Mouse (Mus musculus): Measurements from ENCODE around the gene Ptgfrn. TPM values are rescaled to one million over a fixed set of nuclear protein-coding genes. Genes with fewer than 3 reads are reported as not detected.

The Ptgfrn gene
- polyA plus RNA-seq, 1 experiment, result 62.8 TPM

DNA sequence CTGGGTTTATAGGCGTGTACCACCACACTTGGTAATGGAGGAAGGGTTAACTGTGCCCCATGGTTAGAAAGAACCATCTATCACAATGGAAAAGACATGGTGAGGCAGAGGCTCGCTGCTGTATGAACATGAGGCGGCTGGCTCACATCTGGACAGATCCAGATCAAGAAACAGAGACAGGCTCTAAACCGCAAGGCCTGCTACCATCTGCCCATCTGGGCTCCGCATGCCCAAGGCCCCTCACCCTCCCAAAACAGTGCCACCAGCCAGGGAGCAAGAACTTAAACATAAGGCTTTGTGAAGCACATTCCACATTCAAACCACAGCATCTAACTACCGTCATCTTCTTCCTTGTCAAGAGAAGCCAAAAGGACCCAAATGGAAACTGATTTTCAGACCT lies 22.9 kb upstream of the Ptgfrn start:
- H3K79me2 ChIP-seq (ENCODE audit: control insufficient read depth, insufficient read depth), result no peaks in the 10 kb centered on the region
- H3K36me3 ChIP-seq (ENCODE audit: control insufficient read depth, insufficient read depth), result no peaks in the 10 kb centered on the region
- no peak overlapping the region for H3K4me3 ChIP-seq
- TF ChIP-seq CEBPB (IDR thresholded peaks at IDR 0.05; ENCODE audit: insufficient read depth, poor library complexity, severe bottlenecking) (no peak), USF1 (IDR thresholded peaks at IDR 0.05; ENCODE audit: low read depth) (no peak), TCF12 (IDR thresholded peaks at IDR 0.05; ENCODE audit: insufficient read depth, poor library complexity, severe bottlenecking) (no peak), MYOD1 (IDR thresholded peaks at IDR 0.05; ENCODE audit: control insufficient read depth in 1 of 3, insufficient read length in 2 of 3, low read depth in 2 of 3) (no peak), SRF (IDR thresholded peaks at IDR 0.05; ENCODE audit: control insufficient read depth, insufficient read length, low read depth) (no peak), E2F4 (IDR thresholded peaks at IDR 0.05; ENCODE audit: insufficient read depth) (no peak), POLR2AphosphoS2 (IDR thresholded peaks at IDR 0.05; ENCODE audit: insufficient read length, low read depth) (no peak), POLR2A (IDR thresholded peaks at IDR 0.05; ENCODE audit: insufficient read length, low read depth) (no peak), TCF3 (IDR thresholded peaks at IDR 0.05; ENCODE audit: insufficient read length, low read depth) (no peak), REST (IDR thresholded peaks at IDR 0.05; ENCODE audit: insufficient read depth, insufficient read length) (no peak), MYOG (IDR thresholded peaks at IDR 0.05; ENCODE audit: control insufficient read depth in 1 of 3, insufficient read depth in 1 of 3, insufficient read length in 2 of 3, low read depth in 2 of 3) (no peak)
- no peaks in the 10 kb centered on the region for H3K27me3 ChIP-seq (ENCODE audit: control insufficient read depth, insufficient read depth, insufficient read length)
- no peak overlapping the region for H3K4me2 ChIP-seq (ENCODE audit: low read depth)
- no peak overlapping the region for H3ac ChIP-seq (ENCODE audit: control insufficient read depth, insufficient read length)

DNA sequence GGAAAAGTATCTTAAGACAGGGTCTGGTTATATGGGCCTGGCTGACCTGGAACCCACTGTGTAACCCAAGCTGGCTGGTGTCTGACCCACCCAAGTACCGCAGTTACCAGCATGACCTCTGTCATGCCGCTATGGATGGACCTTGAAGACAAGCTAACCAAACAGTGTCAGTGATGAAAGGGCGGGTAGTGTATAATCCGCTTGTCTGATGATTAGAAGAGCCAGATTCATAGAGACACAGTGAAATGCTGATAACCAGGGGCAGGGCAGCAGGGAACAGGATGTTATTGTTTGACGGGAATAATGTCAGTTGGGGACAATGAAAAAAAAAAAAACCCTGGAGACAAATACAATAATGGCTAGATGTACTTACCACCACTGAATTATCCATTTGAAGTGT lies 21.7 kb upstream of the Ptgfrn start:
- TF ChIP-seq TCF12 (IDR thresholded peaks at IDR 0.05; ENCODE audit: insufficient read depth, poor library complexity, severe bottlenecking), result no peak
- TF ChIP-seq MAX (IDR thresholded peaks at IDR 0.05; ENCODE audit: low read depth), result no peak
- Histone ChIP-seq H3K36me3 (ENCODE audit: control insufficient read depth, insufficient read depth) (no peaks in the 10 kb centered on the region), H3K79me2 (ENCODE audit: control insufficient read depth, insufficient read depth) (no peaks in the 10 kb centered on the region), H3K4me2 (ENCODE audit: low read depth) (no peak overlapping the region), H3ac (ENCODE audit: control insufficient read depth, insufficient read length) (no peak overlapping the region), H3K4me3 (no peak overlapping the region), H3K27me3 (ENCODE audit: control insufficient read depth, insufficient read depth, insufficient read length) (no peaks in the 10 kb centered on the region)

DNA sequence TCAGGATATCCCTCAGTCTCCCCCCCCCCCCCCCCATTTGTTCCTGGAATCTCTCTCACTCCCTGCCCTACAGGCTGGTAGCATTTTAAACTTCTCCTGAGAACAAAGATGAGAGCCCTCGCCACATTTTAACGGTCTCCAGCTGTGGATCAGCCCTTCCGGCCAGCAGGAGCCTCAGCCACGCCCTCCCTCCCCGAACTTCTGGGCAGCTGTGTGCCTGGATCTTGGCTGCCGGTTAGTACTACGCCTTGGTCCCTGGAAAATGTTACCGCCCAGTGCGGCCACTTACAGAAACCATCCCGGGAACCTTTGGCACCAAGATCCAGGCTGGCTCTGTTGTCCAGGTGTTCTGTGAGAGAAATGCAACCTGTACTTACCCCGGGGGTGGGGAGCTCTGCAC lies 20.4 kb upstream of the Ptgfrn start:
- Histone ChIP-seq H3K79me2 (ENCODE audit: control insufficient read depth, insufficient read depth) (no peaks in the 10 kb centered on the region), H3ac (ENCODE audit: control insufficient read depth, insufficient read length) (no peak overlapping the region), H3K4me2 (ENCODE audit: low read depth) (peak overlapping the region; percentile 55), H3K27me3 (ENCODE audit: control insufficient read depth, insufficient read depth, insufficient read length) (no peaks in the 10 kb centered on the region), H3K4me3 (no peak overlapping the region), H3K36me3 (ENCODE audit: control insufficient read depth, insufficient read depth) (no peaks in the 10 kb centered on the region)
- TF ChIP-seq POLR2A (IDR thresholded peaks at IDR 0.05; ENCODE audit: insufficient read length, low read depth), result no peak
- no peak for TF ChIP-seq POLR2AphosphoS2 (IDR thresholded peaks at IDR 0.05; ENCODE audit: insufficient read length, low read depth)
- peak in 2 of 3 experiments; percentile 21 to 47 for TF ChIP-seq MYOD1 (IDR thresholded peaks at IDR 0.05; ENCODE audit: control insufficient read depth in 1 of 3, insufficient read length in 2 of 3, low read depth in 2 of 3)
- no peak for TF ChIP-seq SRF (IDR thresholded peaks at IDR 0.05; ENCODE audit: control insufficient read depth, insufficient read length, low read depth)
- TF ChIP-seq TCF12 (IDR thresholded peaks at IDR 0.05; ENCODE audit: insufficient read depth, poor library complexity, severe bottlenecking), result no peak

DNA sequence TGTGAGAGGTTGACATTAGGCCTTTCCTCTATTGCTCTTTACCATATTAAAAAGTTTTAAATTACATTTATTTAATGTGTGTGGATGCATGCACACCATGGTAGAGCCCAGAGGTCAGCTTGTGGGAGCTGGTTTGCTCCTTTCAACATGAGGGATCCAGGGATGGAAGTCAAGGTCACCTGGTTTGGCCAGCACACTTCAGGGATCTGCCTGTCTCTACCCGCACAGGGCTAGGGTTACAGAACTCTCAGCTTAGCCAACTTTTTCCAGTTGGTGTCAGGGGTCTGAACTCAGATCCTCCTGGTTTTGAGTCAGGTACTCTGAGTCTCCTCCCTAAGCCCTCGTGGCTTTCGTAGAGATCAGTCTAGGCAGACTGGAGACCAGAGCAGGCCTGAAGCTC lies 19.5 kb upstream of the Ptgfrn start:
- H3K4me2 ChIP-seq (ENCODE audit: low read depth), result peak overlapping the region; percentile 55
- no peaks in the 10 kb centered on the region for H3K79me2 ChIP-seq (ENCODE audit: control insufficient read depth, insufficient read depth)
- no peak for TF ChIP-seq TCF3 (IDR thresholded peaks at IDR 0.05; ENCODE audit: insufficient read length, low read depth)
- no peak overlapping the region for H3ac ChIP-seq (ENCODE audit: control insufficient read depth, insufficient read length)
- H3K27me3 ChIP-seq (ENCODE audit: control insufficient read depth, insufficient read depth, insufficient read length), result no peaks in the 10 kb centered on the region
- H3K36me3 ChIP-seq (ENCODE audit: control insufficient read depth, insufficient read depth), result no peaks in the 10 kb centered on the region
- H3K4me3 ChIP-seq, result no peak overlapping the region

DNA sequence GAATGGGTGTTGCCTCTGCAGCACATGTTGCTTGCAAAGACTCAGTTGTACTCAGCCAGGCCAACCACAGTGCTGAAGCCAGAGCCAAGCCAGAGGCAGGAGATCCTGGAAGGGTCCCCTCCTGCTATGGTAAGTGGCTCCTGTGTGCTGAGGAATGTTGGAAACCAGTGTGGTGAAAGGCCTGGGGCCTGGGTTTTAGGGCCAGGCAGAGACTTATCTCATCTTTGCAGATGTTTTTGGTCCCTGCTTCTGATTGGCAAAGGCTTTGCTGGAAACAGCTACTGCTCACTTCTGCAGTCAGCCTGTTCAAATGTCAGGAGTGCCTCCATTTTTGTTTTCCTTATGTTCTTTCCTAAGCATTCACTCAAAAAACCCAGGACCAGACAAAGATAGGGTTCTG lies 19.0 kb upstream of the Ptgfrn start:
- H3K4me2 ChIP-seq (ENCODE audit: low read depth), result no peak overlapping the region
- H3K36me3 ChIP-seq (ENCODE audit: control insufficient read depth, insufficient read depth), result no peaks in the 10 kb centered on the region
- TF ChIP-seq SRF (IDR thresholded peaks at IDR 0.05; ENCODE audit: control insufficient read depth, insufficient read length, low read depth), result no peak
- TF ChIP-seq POLR2A (IDR thresholded peaks at IDR 0.05; ENCODE audit: insufficient read length, low read depth), result no peak
- no peak for TF ChIP-seq MAX (IDR thresholded peaks at IDR 0.05; ENCODE audit: low read depth)
- no peak for TF ChIP-seq USF1 (IDR thresholded peaks at IDR 0.05; ENCODE audit: low read depth)
- no peak for TF ChIP-seq MYOD1 (IDR thresholded peaks at IDR 0.05; ENCODE audit: control insufficient read depth in 1 of 3, insufficient read length in 2 of 3, low read depth in 2 of 3)
- TF ChIP-seq TCF12 (IDR thresholded peaks at IDR 0.05; ENCODE audit: insufficient read depth, poor library complexity, severe bottlenecking), result no peak
- H3K4me3 ChIP-seq, result no peak overlapping the region
- H3K27me3 ChIP-seq (ENCODE audit: control insufficient read depth, insufficient read depth, insufficient read length), result no peaks in the 10 kb centered on the region
- no peaks in the 10 kb centered on the region for H3K79me2 ChIP-seq (ENCODE audit: control insufficient read depth, insufficient read depth)
- H3ac ChIP-seq (ENCODE audit: control insufficient read depth, insufficient read length), result no peak overlapping the region

DNA sequence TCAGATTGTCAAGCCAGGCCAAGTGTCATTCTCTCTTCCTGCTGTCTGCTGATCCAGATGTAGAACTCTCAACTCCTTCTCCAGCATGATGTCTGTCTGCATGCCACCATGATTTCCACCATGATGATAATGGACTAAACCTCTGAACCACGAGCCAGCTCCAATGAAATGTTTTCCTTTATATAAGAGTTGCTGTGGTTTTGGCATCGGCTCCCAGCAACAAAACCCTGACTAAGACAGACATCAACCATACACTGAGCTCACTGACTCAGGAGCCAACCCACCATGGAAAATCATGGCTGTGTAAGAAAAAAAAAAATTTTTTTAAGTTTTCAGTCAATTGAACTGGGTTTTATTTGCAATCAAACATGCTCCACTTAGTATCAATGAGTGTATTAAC lies 17.7 kb upstream of the Ptgfrn start:
- Histone ChIP-seq H3K27me3 (ENCODE audit: control insufficient read depth, insufficient read depth, insufficient read length) (no peaks in the 10 kb centered on the region), H3K4me2 (ENCODE audit: low read depth) (no peak overlapping the region), H3ac (ENCODE audit: control insufficient read depth, insufficient read length) (no peak overlapping the region), H3K79me2 (ENCODE audit: control insufficient read depth, insufficient read depth) (no peaks in the 10 kb centered on the region), H3K4me3 (no peak overlapping the region), H3K36me3 (ENCODE audit: control insufficient read depth, insufficient read depth) (no peaks in the 10 kb centered on the region)
- TF ChIP-seq CEBPB (IDR thresholded peaks at IDR 0.05; ENCODE audit: insufficient read depth, poor library complexity, severe bottlenecking) (no peak), SRF (IDR thresholded peaks at IDR 0.05; ENCODE audit: control insufficient read depth, insufficient read length, low read depth) (no peak), TCF3 (IDR thresholded peaks at IDR 0.05; ENCODE audit: insufficient read length, low read depth) (no peak), E2F4 (IDR thresholded peaks at IDR 0.05; ENCODE audit: insufficient read depth) (no peak)

Data from myocyte (in vitro differentiated cells).